Mouse (Mus musculus) lung, postnatal 4 days (tissue): ENCODE measurements around the gene Mtmr6.
A peak's percentile ranks its signal among the peaks of the same experiment; 100 is the strongest.
"Not testable (repeated sequence)": the region's sequence is repeated elsewhere in the genome, so short reads cannot be mapped to it uniquely, and the experiment has no call there.

ENCODE experiments used
- DNase-seq, 2 experiments: peaks; one replicate each; pipeline ENCODE4 v3.0.0; 2021

The Mtmr6 gene

DNA sequence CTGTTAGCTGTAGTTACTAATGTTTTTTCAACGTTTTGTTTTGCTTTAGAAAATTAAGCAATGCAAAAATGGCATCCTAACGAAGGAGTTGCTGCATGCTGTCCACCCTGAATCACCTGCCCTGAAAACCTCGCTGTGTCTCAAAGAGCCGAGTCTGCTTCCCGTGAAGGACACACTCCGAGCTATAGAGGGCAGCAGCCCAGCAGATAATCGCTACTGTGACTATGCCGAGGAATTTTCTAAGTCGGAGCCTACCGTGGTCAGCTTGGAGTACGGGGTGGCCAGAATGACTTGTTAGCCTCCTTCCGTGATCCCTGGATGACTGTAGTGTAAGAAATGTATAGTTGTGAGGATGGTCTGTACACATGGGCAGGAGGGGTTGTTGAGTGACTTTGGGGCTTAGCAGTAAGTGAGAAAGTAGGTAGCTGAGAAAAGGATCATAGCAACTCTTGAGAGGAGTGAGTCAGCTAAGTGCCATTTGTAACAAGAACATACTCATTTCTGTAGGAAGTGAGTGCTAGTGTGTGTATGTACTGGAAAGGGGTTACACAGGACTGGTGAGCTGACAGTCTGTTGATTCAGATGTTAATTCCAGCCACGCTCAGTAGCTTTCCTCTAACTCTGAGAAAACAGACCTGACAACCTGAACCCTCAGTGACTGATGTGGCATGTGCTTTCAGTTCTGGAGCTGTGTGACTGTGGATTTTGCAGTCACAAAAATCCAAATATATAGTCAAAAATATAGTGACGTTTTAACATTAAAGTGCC lies 35.4 kb downstream of the Mtmr6 start:
- no peak for DNase-seq

GRCm38 (mm10) chr14:60301024-60301423 lies 36.0 kb downstream of the Mtmr6 start:
- no peak for DNase-seq

DNA sequence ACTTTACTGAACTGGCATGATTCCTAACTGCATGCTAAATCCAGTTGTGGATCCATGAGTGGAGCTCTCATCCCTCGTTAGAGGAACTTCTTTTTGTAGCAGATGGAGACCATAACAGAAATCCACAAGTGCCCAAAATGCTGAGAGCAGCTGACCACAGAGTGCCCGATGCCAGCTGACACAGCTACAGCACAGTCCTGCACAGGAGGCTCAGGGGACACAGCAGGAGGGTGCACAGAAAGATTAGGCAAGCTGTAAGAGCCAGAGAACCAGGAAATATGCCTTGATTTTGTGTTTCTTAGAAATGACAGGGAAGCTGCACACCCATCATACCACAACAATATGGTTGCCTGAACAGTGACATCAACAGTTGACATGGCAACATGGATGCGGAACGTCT lies 37.4 kb downstream of the Mtmr6 start:
- no peak for DNase-seq

DNA sequence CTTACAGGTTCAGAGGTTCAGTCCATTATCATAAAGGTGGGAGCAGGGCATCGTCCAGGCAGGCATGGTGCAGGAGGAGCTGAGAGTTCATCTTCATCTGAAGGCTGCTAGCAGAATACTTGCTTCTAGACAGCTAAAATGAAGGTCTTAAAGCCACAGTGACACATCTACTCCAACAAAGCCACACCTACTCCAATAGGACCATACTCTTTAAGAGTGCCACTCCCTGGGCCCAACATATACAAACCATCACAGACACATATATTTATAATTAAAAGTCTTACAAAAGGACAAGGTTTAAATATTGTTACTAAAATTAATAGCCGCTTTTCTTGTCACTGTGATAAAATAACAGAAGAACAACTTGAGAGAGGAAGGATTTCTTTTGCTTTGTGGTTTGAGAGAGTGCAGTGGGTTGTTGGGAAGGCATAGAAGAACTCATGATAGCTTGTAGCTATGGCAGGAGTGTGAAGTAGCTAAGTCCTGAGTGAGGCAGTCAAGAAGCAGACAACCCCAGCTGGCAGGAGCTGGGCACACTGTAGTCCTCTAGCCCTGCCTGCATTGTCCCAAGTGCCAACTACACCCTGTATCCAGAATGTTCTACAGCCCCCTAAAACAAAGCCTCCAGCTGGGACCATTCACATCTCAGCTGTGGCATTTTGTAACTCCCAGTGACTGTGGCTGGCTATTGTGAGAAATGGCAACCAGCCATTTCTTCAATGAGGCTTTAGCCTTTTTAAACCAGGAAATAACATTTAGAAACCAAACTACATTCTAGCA lies 39.6 kb downstream of the Mtmr6 start:
- DNase-seq = peak; percentile 38 to 68

DNA sequence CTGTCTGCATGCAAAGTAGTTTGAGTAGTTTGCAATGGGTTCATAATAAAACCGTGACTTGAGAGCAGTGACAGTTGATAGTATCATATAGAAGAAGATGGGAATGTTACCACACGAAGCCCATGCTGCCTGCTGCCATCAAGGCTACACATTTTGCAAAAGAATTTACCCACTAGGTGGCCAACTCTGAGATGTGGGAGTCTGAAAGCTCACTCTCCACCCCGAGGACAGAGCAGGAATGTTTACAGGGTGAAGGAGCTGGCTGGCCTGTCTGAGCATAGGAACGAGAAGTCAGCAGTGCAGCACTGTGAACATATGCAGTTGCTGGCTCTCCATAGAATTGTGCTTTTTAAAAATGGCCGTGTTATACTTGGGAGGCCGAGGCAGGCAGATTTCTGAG lies 43.1 kb downstream of the Mtmr6 start:
- no peak for DNase-seq

GRCm38 (mm10) chr14:60310691-60311090 lies 45.7 kb downstream of the Mtmr6 start:
- DNase-seq = no peak

GRCm38 (mm10) chr14:60319231-60319630 lies 54.2 kb downstream of the Mtmr6 start:
- DNase-seq = no peak

GRCm38 (mm10) chr14:60320813-60321212 lies 55.8 kb downstream of the Mtmr6 start:
- no peak for DNase-seq

DNA sequence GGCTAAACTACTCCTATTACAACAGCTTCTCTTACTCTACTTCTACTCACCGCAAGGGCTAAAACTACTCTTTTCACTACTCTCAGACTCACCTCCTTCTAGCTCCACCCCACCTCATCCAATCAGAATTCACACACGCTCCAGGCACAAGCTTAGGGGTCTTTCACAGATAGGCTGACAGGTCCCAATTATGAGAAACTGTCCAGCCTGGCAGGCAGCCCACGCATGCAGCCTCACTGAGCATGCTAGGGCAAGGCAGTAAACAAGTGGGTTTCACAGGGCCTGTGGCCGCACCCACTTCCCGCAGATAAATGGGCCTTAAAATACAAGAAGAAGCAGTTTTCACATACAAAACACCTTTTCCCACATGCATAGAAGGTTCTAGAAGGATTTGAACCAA lies 75.0 kb downstream of the Mtmr6 start:
- DNase-seq = not testable (repeated sequence)

GRCm38 (mm10) chr14:60340570-60340969 lies 75.5 kb downstream of the Mtmr6 start:
- DNase-seq = no peak

DNA sequence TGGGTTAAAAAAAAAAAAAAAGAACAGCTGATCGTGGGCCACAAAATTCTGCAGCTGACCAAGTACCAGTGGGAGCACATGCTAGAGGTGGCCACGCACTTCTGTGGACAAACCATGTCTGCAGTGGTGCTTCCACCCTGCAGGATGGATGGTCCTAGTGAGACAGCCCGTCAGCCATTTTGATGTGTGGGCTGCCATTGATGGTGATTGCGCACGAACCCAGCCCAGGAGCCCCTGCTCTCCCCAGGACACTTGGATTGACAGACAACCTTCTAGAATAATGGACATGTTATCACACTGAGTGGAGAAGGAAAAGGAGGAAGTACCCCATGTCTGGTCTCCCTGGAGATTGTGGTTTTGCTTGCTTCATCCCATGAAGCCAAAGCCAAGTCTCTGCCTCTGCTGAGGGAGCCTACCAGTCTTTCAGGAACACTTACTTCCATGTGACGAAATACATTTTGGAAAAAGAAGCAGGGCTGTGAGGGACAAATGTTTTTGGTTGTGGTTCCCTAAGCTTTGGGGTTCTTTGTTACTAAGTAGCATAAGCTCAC lies 80.4 kb downstream of the Mtmr6 start:
- DNase-seq = no peak
